Mouse (Mus musculus): ENCODE results near the gene Ccdc51.
A peak's percentile ranks its signal among the peaks of the same experiment; 100 is the strongest.

Gene Ccdc51

DNA sequence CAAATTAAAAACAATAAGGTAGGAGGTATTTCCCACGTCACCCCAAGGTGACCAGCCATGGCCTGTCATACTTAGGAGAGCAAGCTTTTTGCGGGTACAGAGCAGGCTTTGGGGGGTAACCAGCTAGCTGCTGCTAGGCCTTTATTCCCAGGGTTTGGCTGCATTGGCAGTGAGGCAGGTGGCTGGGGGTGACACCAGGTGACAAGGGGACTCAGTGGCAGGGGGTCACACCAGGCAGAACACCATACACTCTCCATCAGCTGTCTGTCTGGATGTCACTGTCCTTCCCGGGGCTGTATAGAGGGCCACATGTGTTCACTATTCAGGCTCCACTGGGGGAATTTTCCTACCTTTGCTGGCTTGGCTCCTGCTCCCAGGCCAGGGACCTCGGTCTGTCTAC, 25.4 kb upstream of the Ccdc51 start:
- no peak for DNase-seq (ENCODE audit: extremely low spot score, low read depth, low spot score)

DNA sequence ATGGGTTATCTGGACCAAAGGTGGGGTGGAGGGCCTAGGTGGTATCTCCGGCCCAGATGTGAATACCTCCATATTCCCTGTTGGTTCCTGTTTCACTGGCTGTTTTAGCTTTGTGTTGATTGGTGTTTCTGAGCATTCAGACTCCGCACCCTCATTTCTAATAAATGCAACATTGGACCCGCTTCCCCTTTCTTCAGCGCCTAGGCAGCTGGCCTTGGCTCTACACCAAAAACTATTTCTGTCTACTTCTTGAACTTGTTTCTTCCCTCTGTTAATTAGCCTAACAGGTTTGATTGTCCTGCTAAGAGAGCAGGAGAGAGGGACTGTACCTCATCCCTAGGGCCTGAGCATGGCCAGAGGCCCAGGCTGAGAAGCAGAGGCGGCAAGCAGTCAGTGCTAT, 24.8 kb upstream of the Ccdc51 start:
- no peak for DNase-seq (ENCODE audit: extremely low spot score, low read depth, low spot score)

DNA sequence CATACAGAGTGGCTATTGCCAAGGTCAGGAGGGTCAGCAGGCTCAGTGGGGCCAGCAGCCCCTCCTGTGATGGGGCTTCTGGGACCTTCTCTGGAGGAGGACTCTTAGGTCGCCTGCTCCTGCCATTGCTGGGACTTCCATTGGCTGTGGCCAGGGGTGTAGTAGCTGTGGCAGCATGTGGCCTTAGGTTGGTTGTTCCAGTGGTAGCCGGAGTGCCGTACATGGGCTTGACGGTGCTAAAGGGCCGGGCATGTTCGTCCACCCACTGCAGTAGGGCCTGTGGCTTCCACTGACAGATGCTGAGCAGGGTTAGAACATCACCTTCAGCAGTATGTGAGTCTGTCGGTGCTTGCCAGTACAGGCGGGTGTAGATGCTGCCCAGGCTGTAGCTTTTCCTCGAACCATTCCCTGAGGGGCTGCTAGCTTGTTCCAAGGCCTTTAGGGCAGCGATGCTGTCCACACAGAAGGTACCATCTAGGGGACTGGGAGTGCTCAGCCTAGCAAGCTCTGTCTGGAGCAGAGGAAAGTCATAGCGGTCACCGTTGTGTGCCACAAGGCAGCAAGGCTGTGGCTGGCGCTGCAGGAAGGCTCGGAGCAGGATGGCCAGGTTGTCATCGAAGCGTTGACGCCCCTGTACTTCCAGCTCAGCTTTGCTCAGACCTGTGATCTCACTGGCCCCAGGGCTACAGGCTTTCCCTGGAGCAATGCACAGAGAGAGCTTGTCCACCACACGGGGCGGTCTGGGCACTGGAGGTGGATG, 24.1 kb upstream of the Ccdc51 start:
- DNase-seq (ENCODE audit: extremely low spot score, low read depth, low spot score): no peak

DNA sequence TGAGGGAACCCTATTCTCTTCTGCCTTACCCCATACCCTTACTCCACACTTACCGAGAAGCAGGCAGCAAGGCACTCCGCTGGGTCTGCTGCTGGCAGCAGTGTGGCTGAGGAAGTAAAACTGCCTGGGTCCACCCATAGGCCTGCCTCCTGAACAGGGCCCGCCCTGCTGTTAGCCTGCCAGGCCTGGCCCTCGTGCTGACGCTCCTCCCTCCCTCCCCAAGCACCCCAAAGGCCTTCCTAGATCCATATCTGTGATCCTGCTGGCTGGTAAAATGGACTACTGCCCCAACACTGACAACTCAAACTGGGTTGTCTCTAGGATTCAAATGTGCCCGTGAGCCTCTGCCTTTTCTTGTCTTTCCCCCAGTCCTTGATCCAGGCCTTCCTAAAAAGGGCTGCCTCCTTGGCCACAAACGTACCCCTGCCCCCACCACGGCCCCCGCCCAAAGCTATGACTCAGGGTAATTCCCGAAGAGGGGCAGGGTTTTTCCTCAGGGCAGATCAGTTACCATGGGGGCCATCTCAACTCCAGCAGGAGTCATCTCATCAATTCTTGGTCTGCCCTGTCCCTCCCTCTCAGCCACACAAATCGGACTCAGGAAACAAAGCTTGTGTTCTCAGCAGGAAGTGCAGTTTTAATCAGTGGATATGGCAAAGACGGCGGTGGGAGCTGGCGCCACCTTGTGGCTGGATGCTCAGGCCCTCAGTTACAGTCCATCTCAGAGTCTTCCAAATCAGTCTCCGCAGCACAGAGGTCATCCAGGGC, 23.0 kb upstream of the Ccdc51 start, which contains the start of gene Trex1:
TSS of gene Trex1 (minus strand) at position 599 of the 768 bp plus-strand sequence.
- peak; percentile 74 for DNase-seq (ENCODE audit: extremely low spot score, low read depth, low spot score)

DNA sequence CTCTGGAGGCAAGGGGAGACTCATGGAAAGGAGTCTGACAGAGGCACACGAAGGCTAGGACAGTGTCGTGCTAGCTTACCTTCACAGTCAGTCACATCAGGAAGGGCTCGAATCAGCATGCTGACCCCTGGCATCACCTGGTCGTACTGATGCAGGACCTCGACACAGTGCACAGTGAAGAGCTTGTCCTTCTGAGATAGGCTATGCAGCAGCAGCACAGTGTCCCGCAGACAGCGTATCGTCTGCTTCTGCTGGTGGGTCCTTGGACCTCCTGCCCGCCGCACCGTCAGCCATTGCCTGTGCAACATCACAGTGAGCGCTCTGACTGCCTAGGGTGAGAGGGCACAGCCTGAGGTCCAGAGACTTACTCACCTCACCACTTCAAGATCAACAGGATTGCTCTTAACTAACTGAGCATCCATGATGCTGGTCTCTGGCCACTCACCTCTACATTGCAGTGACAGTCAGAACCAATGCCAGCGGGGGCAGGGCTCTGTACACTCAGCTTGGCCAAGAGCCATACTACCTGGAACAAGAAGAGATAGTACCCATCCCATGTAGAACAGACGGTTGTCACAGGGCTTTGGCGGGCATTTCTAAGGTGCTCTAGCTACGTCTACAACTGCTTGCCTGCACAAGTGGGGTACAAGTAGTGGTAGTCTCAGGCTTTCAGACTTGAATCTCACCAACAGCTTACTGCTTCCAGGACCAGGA, 22.0 kb upstream of the Ccdc51 start:
- no peak for DNase-seq (ENCODE audit: extremely low spot score, low read depth, low spot score)

DNA sequence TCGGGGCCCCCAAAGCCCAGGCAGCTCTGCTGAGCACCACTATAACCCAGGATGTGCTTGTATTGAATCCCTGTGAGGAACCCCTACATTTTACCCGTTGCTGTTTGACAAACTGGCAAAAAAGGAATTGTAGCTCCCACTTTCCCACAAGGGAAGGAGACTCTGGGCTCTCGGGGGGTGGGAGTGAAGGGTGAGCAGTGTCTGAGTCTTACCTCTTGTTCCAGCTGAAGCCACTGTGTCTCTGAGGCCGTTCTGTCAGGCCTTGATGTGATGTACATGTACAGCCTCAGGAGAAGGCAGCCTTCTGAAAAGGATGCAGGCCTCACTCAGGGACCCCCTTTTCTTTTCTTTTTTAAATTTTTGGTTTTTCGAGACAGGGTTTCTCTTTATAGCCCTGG, 21.4 kb upstream of the Ccdc51 start:
- no peak for DNase-seq (ENCODE audit: extremely low spot score, low read depth, low spot score)

DNA sequence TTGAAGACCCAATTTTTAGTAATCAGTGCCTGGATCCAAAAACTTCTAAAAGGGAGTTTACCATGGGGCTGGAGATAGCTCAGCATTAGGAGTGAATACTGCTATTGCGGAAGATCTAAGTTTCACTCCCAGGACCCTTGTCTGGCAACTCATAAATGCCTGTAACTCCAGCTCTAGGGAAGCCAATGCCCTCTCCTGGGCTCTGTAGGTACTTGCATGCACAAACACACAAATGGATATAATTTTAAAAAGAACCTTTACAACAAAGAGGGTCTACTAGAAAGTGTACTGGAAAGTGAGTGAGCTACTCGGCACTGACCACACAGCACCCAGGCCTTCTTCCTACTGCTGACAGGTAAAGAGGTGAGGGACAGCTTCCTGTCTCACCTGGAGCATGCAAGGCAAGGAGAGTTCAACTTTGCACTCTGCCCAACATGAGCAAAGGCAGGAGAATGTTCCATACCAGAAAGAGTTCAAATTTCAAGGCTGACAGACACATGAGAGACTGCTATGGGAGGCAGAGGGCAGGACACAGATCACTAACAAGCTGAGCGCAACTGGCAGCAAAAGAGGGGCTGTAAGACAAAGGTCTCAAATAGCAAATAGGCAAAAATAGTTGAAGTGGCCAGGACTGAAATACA, 14.1 kb upstream of the Ccdc51 start:
- no peak for DNase-seq (ENCODE audit: extremely low spot score, low read depth, low spot score)

DNA sequence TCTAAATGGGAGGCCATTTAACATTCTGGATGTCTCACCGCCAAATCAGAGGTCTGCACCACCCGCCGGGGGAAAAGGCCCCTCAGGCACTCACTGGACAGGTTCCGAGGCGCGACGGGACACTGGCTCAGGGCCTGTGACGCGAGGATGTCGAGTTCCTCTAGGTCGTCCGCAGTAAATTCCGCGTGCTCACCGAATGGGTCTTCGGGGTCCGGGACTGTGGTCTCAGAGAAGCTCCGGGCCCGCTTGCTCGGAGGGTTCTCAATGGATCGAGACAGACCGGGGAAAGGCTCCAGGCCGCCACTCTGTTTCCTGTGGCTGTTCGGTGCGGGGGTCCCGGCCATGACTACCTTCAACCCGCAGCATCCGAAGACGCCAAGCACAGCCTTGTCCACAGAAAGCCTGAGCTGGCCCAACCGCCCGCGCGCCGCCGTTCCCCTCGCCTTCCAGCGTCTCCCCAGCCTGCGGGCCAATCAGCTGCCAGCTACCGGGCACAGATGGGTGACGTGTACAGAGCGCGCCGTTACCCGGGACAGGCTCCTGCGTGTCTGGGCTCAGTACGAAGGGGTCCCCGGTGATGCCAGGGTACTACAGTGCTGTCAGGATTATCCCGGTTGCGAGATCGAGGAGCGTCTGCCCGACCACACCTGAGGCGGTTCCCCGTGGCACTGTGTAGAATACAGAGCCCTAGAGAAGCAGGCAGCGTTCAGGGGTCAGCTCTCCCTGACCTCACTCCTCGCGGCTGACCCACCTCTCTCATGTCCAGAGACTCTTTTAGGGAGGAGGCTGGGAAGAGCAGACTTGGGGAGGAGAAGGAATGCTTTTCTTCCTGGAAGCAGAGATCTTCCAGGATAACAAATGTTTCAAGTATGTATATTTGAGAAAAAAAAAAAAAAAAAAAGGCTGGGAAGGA, 8.4 kb upstream of the Ccdc51 start, which contains the start of gene Atrip:
TSS of gene Atrip (minus strand) at position 464 of the 913 bp plus-strand sequence.
- DNase-seq (ENCODE audit: extremely low spot score, low read depth, low spot score): no peak

DNA sequence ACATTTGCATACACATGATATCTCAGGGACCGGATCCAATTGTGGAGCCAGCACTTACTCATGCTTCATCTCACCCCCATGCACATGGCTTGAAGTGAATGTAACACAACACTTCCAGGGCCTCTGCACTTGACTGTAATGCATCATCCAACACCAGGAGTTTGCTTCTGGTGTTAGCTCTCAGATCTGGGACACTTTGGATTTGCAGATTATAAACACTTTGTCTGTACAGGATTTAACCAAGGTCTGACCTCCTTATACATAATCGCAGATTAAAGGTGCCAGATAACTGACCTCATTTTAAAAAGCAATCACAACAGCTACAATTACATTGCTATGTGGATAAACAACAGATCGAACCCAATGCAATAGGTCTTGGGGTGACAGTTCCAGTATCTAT, 1.8 kb upstream of the Ccdc51 start:
- no peak for DNase-seq (ENCODE audit: extremely low spot score, low read depth, low spot score)

DNA sequence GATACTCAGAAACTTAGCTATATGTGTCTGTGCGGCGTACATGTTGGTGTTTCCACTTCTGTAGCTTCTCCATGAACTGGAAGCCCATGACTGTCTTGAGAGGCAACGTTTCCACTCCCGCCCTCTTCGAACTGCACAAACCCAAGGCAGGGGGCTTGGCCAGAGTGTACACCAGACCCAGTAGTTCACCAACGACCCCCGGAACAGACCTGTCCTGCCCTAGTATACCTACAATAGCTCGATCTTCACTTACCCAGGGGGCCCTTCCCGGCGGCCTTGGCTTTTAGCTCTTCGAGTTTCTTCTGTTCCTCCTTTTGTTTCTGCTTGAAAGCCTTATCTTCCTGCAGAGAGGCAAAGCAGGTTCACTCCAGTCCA, 557 bp upstream of the Ccdc51 start:
- no peak for DNase-seq (ENCODE audit: extremely low spot score, low read depth, low spot score)

DNA sequence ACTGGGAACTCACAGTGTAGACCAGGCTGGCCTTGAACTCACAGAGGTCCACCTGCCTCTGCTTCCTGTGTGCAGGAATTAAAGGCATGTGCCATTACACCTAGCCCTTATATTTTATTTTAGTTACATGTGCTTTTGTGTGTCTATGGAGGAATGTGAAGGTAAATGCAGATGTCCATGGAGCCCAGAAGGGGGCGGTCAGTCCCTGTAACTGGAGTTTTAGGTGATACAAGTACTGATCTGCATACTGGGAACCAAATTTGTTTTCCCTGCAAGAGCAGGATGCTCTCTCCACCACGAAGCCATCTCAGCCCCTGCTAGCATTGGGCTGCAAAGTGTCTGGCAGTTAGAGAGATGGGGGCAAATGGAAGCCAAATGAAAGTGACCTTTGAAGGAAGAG, 2.6 kb downstream of the Ccdc51 start:
- DNase-seq (ENCODE audit: extremely low spot score, low read depth, low spot score): no peak

DNA sequence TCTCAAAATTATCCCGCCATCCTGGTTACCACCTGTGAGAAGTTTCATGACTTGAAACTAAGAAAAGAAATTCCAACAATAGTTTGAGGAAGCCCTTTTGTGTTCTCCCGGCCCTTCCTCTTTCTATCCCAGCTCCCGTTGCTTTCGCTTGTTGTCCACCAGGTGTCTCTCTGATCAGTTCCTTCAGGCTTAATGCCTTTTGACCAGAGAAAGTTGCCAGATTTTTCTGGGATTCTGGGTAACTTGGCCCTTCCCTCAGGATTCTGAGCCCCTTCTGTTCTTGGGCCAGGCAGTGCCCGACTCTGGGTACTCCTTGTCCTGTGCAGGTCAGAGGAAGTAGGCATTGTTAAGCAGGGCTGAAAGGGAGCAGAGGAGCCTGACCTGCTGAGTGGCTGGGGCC, 5.7 kb downstream of the Ccdc51 start:
- no peak for DNase-seq (ENCODE audit: extremely low spot score, low read depth, low spot score)

DNA sequence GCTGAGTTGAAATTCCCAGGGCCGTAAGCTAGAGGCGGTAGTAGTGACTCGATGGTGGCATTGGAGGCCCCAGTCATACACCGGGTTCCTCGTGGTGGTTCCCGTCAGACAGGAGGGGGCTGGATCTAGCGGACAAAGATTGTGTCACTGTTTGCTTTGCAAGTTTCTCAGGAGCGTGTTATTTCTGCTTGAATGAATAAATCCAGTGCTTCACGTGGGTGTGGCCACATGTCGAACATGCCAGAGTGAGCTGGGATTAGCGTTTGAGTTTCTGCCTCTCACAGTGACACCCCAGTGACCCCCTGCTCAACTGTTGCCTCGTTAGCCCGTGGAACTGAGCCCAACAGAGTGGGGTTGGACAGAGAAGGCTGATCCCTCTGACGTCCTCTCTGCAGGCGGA, 8.2 kb downstream of the Ccdc51 start:
- DNase-seq (ENCODE audit: extremely low spot score, low read depth, low spot score): no peak

DNA sequence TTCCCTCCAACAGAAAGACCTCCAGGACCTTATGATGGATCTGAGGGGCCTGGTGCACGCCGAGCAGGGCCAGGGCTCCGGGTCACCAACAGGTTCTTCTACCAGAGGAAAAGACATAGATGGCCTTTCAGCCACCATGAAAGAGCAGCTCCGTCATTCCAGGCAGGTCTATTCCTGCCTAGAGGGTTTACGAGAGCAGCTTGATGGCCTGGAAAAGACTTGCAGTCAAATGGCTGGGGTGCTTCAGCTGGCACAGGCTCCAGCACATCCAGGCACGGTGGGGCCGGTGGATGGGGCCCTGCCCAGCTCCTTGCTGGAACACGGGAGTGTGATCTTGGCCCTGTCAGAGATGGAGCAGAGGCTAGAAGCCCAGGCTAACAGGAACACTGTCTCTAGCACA, 9.5 kb downstream of the Ccdc51 start:
- no peak for DNase-seq (ENCODE audit: extremely low spot score, low read depth, low spot score)

DNA sequence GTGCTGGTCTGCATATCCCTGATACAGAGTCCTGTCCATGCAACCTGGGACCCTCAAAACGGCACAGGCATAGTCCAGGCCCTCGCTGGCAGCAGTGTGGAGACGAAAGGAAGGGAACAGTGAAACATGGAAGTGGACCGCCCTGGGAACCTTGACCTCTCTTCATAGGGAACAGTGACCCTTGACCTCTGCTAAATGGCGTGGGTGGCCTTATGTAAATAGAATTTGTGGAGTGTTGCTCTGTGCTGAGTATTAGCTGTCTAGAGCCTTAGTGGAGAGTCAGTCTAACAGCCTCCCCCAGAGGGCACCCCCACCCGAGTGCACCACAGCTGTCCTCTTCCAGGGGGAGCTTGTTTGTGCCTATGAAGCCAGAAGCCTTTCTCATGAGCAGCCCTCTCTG, 10.5 kb downstream of the Ccdc51 start:
- no peak for DNase-seq (ENCODE audit: extremely low spot score, low read depth, low spot score)

DNA sequence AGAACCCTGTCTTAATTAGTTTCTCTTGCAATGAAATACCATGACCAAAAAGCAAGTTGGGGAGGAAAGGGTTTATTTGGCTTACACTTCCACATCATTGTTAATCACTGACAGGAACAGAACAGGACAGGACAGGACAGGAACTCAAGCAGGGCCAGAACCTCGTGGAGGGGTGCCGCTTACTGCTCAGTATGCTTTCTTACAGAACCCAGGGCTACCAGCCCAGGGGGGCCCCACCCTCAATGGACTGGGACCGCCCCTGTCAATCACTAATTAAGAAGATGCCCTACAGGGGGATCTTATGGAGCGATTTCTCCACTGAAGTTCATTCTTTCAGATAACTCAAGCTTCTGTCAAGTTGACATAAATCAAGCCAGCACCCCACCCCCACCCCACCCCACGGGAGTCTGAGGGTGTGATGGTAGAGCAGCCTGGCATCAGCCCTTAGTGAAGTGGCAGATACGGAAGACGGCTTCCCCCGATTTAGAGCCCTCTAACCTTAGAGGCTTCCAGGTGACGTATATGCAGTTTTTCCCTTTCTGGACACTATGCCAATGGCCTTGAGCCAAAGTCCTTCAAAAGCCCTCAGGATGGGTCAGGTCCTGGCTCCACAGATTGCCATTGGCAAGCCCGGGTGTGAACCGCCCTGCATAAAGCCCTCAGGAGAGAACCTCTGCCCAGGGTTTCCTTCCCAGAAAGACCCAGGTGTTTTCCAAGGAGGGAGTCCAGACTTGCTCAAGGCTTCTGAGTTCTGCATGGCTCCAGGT, 11.7 kb downstream of the Ccdc51 start:
- DNase-seq (ENCODE audit: extremely low spot score, low read depth, low spot score): no peak

DNA sequence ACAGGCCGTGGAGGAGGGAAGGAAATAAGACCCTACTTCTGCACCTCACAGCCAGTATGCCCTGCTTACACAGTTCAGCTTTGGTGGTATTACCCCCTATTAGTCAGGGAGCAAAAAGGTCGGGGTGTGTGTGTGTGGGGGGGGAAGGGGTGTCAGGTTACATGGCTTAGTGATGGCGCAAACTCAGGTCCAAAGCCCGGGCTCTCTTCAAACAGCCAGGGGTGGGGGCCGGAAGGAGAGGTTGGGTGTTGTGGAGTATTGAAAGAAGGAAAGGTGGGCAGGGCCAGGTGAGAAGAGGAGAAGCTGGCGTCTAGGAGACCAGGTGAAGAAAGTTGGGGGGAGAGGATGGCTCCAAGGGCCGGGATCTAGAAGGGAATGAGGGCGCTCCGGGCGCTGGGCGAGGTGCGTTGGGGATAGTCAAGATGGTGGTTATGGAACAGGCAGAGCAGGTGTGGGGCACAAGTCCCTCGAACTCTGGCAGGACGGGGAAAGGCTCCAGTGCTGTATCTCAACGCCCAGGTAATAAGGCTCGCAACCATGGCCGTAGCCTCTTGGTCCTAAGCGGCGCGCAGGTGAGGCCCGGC, 12.4 kb downstream of the Ccdc51 start:
- no peak for DNase-seq (ENCODE audit: extremely low spot score, low read depth, low spot score)

DNA sequence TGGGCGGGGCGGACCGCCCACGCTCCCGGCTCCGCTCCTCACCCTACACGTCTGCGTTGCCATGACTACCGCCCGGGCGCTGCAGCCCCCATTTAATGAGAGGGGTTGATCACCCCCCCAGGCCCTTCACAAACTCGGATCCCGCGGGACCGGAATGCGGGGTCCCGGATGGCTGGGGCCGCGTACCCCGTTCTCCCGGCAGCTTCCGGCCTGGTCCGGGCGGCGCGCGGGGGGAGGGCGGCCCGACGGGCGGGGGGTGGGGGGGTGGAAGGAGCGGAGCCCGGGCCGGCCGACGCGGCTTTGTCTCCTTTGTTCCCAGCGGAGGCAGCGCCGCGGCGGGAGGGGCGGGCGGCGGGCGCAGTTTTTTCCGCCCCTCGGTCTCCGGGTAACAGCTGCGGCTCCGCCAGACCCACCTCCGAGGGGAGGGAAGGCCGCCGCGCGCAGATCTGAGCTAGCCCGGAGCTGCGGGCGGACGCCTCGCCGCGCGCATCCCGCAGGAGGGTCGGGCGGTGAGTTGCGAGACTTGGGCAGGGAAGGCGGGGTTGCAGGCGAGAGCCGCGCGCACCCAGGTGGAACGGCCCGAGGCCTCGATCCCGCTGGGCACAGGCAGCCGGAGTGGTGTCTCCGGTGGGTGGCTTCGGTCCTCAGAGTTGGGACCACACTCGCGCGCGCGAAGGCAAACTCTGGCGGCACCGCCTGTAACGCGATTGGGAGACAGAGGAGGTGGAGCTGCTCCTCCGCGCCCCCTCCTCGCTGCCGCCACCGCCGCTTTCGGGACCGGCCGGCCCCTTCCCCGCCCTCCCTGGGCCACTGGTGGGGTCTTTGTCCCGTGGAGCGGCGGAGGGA, 13.1 kb downstream of the Ccdc51 start, which contains the start of gene Plxnb1:
TSS of gene Plxnb1 (plus strand) at position 253 of the 846 bp plus-strand sequence.
- DNase-seq (ENCODE audit: extremely low spot score, low read depth, low spot score): no peak
